22 mouse cellular contexts compared by ENCODE assay signal in the genomic region with DNA sequence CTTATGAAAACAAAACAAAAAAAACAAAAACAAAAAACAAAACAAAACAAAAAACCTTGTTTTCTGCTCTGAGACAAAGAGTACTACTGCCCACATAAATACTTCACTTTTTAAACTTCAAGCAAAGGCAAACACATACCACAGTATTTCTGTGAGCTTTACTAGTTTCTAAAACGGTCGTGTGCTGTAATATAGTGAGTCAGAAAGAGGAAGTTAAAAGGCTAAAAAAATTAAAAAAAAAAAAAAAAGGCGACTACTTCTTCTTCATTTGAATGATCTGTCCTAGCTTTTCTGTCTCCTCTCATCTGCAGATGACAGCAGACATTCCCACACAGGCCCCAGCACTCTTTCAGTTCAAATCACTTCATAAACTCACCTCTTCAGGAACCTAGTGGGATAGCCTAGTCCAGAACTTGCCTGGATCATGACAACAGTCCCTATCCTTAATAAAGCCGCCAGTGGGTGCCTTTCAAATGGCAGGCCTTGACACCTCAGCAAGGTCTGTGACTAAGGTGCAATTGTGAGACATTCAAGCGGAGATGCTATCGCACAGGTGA. TPM values are rescaled to one million over a fixed set of nuclear protein-coding genes. Genes with fewer than 3 reads are reported as not detected.
A peak's percentile ranks its signal among the peaks of the same experiment; 100 is the strongest.
DNase-seq lines count a peak whose midpoint lies in the region; ATAC-seq and TF ChIP-seq lines count a peak whose summit lies in the region.
"Had no signal": no experiment of that assay in that cellular context is flagged by ENCODE, and none has a peak within 500 bp of the region (broad histone marks: within the 10 kb centered on the region; RNA-seq: fewer than 3 reads in every experiment).

No protein-coding gene starts in this region.

- H3K27ac ChIP-seq in liver, embryonic 12.5 days: 0 out of 2 replicates have a peak overlapping the region, but pooled peaks have one; percentile 20
- no peak overlapping the region for H3K27ac ChIP-seq in liver, embryonic 11.5 days (ENCODE audit: low read depth, low read length)
- peak overlapping the region; percentile 99 for H3K27ac ChIP-seq in CH12.LX (ENCODE audit: insufficient read depth, low read depth)
- H3K27ac ChIP-seq in forebrain, postnatal 0 days (ENCODE audit: low read depth, low read length): no peak overlapping the region
- no peak overlapping the region; the same call in 1 of the 2 replicates for H3K27ac ChIP-seq in intestine, embryonic 16.5 days (ENCODE audit: low read length)
- H3K27ac ChIP-seq in kidney, embryonic 15.5 days: no peak overlapping the region
- H3K27ac ChIP-seq: embryonic facial prominence, embryonic 12.5 days; midbrain, embryonic 15.5 days had no signal

- TF ChIP-seq POLR2A in CH12.LX (IDR thresholded peaks at IDR 0.05; ENCODE audit: low read depth, low read length): no peak

- no peaks in the 10 kb centered on the region for H3K36me3 ChIP-seq in liver, embryonic 12.5 days
- no peaks in the 10 kb centered on the region for H3K36me3 ChIP-seq in liver, embryonic 11.5 days (ENCODE audit: control insufficient read depth, insufficient read depth, low read length)
- H3K36me3 ChIP-seq in CH12.LX (replicated peaks in 1 of 2; ENCODE audit: control insufficient read depth in 1 of 2, insufficient read depth in 1 of 2, low read length in 1 of 2): peaks cover 3 to 15% of the 10 kb centered on the region in 2 experiments
- H3K36me3 ChIP-seq in forebrain, postnatal 0 days (ENCODE audit: insufficient read depth): no peaks in the 10 kb centered on the region
- H3K36me3 ChIP-seq in intestine, embryonic 16.5 days (ENCODE audit: control insufficient read depth, insufficient read depth, low read length): no peaks in the 10 kb centered on the region
- no peaks in the 10 kb centered on the region for H3K36me3 ChIP-seq in kidney, embryonic 15.5 days
- H3K36me3 ChIP-seq: embryonic facial prominence, embryonic 12.5 days; heart, embryonic 13.5 days; midbrain, embryonic 15.5 days had no signal

- H3K4me1 ChIP-seq in liver, embryonic 12.5 days: peaks cover 68% of the 10 kb centered on the region
- H3K4me1 ChIP-seq in liver, embryonic 11.5 days (replicated peaks; ENCODE audit: control insufficient read depth, insufficient read depth, low read length): peaks cover 17% of the 10 kb centered on the region
- H3K4me1 ChIP-seq in CH12.LX (ENCODE audit: control insufficient read depth in 1 of 2, insufficient read depth in 2 of 2): peaks cover 20 to 81% of the 10 kb centered on the region in 2 experiments
- H3K4me1 ChIP-seq in forebrain, postnatal 0 days (ENCODE audit: insufficient read depth): no peaks in the 10 kb centered on the region
- peaks cover 12% of the 10 kb centered on the region for H3K4me1 ChIP-seq in intestine, embryonic 16.5 days (ENCODE audit: control insufficient read depth, insufficient read depth, low read length)
- no peaks in the 10 kb centered on the region for H3K4me1 ChIP-seq in kidney, embryonic 15.5 days
- H3K4me1 ChIP-seq: embryonic facial prominence, embryonic 12.5 days; midbrain, embryonic 15.5 days had no signal

- no peak for TF ChIP-seq CTCF in CH12.LX (conservative IDR thresholded peaks at IDR 0.05 in 1 of 2, IDR thresholded peaks at IDR 0.05 in 1 of 2; ENCODE audit: low read depth in 2 of 2, low read length in 2 of 2)
- TF ChIP-seq CTCF in forebrain, postnatal 0 days (IDR thresholded peaks at IDR 0.05; ENCODE audit: low read depth): no peak

- H3K27me3 ChIP-seq in liver, embryonic 12.5 days (replicated peaks): no peaks in the 10 kb centered on the region
- no peaks in the 10 kb centered on the region for H3K27me3 ChIP-seq in liver, embryonic 11.5 days (replicated peaks; ENCODE audit: control insufficient read depth, insufficient read depth, low read length)
- no peaks in the 10 kb centered on the region for H3K27me3 ChIP-seq in CH12.LX (replicated peaks)
- H3K27me3 ChIP-seq in forebrain, postnatal 0 days (ENCODE audit: insufficient read depth, low read length): no peaks in the 10 kb centered on the region
- H3K27me3 ChIP-seq in intestine, embryonic 16.5 days (replicated peaks; ENCODE audit: control insufficient read depth, insufficient read depth, low read length): no peaks in the 10 kb centered on the region
- no peaks in the 10 kb centered on the region for H3K27me3 ChIP-seq in kidney, embryonic 15.5 days
- H3K27me3 ChIP-seq: embryonic facial prominence, embryonic 12.5 days; heart, embryonic 13.5 days; midbrain, embryonic 15.5 days had no signal

- H3K4me3 ChIP-seq in liver, embryonic 12.5 days: no peak overlapping the region
- H3K4me3 ChIP-seq in liver, embryonic 11.5 days (ENCODE audit: low read depth, low read length): no peak overlapping the region
- H3K4me3 ChIP-seq in CH12.LX (replicated peaks in 1 of 3; ENCODE audit: low read depth in 2 of 3, low read length in 2 of 3, poor library complexity in 1 of 3): no peak overlapping the region
- no peak overlapping the region for H3K4me3 ChIP-seq in forebrain, postnatal 0 days (ENCODE audit: low read depth, low read length)
- H3K4me3 ChIP-seq in intestine, embryonic 16.5 days (ENCODE audit: low read length): no peak overlapping the region
- no peak overlapping the region for H3K4me3 ChIP-seq in kidney, embryonic 15.5 days (replicated peaks)
- H3K4me3 ChIP-seq: embryonic facial prominence, embryonic 12.5 days; erythroblast, embryonic 14.5 days; heart, embryonic 13.5 days; midbrain, embryonic 15.5 days had no signal

- ATAC-seq in liver, embryonic 12.5 days: no peak
- ATAC-seq in liver, embryonic 11.5 days (replicated peaks; ENCODE audit: low FRiP score): no peak
- peak; percentile 31 for ATAC-seq in granulocyte monocyte progenitor cell, adult 5-6 weeks (replicated peaks; ENCODE audit: poor library complexity, severe bottlenecking)
- peak; percentile 20 for ATAC-seq in megakaryocyte, adult 5-6 weeks (ENCODE audit: poor library complexity, severe bottlenecking)
- ATAC-seq in forebrain, postnatal 0 days: no peak
- ATAC-seq in intestine, embryonic 16.5 days: no peak
- ATAC-seq in kidney, embryonic 15.5 days (replicated peaks; ENCODE audit: low FRiP score): no peak
- ATAC-seq: CD4-positive, CD25-positive, alpha-beta regulatory T cell, adult 4 months; forebrain, embryonic 14.5 days; hindbrain, embryonic 16.5 days; midbrain, embryonic 15.5 days had no signal

- H3K9me3 ChIP-seq in liver, embryonic 12.5 days (replicated peaks): no peaks in the 10 kb centered on the region
- H3K9me3 ChIP-seq in liver, embryonic 11.5 days (ENCODE audit: control insufficient read depth, low read length): no peaks in the 10 kb centered on the region
- no peaks in the 10 kb centered on the region for H3K9me3 ChIP-seq in CH12.LX (replicated peaks; ENCODE audit: low read length)
- no peaks in the 10 kb centered on the region for H3K9me3 ChIP-seq in forebrain, postnatal 0 days (ENCODE audit: low read length)
- H3K9me3 ChIP-seq in intestine, embryonic 16.5 days (ENCODE audit: control insufficient read depth, low read length): no peaks in the 10 kb centered on the region
- H3K9me3 ChIP-seq in kidney, embryonic 15.5 days (replicated peaks): no peaks in the 10 kb centered on the region
- H3K9me3 ChIP-seq: embryonic facial prominence, embryonic 12.5 days; G1E; heart, embryonic 13.5 days; midbrain, embryonic 15.5 days had no signal

- H3K9ac ChIP-seq in liver, embryonic 12.5 days: no peak overlapping the region
- H3K9ac ChIP-seq in liver, embryonic 11.5 days (ENCODE audit: low read depth, low read length): no peak overlapping the region
- H3K9ac ChIP-seq in CH12.LX (ENCODE audit: insufficient read depth, low read depth): peak overlapping the region; percentile 71
- no peak overlapping the region for H3K9ac ChIP-seq in forebrain, postnatal 0 days
- no peak overlapping the region for H3K9ac ChIP-seq in intestine, embryonic 16.5 days (ENCODE audit: low read depth, low read length)
- no peak overlapping the region for H3K9ac ChIP-seq in kidney, embryonic 15.5 days
- H3K9ac ChIP-seq: embryonic facial prominence, embryonic 12.5 days; midbrain, embryonic 15.5 days had no signal

- H3K4me2 ChIP-seq in liver, embryonic 12.5 days: no peak overlapping the region
- no peak overlapping the region for H3K4me2 ChIP-seq in liver, embryonic 11.5 days
- H3K4me2 ChIP-seq in CH12.LX (ENCODE audit: insufficient read depth, low read depth, poor library complexity, severe bottlenecking): peak overlapping the region; percentile 74
- no peak overlapping the region for H3K4me2 ChIP-seq in forebrain, postnatal 0 days (ENCODE audit: low read depth)
- no peak overlapping the region for H3K4me2 ChIP-seq in intestine, embryonic 16.5 days (ENCODE audit: low read depth, low read length)
- no peak overlapping the region for H3K4me2 ChIP-seq in kidney, embryonic 15.5 days
- H3K4me2 ChIP-seq: embryonic facial prominence, embryonic 12.5 days; heart, embryonic 13.5 days; midbrain, embryonic 15.5 days had no signal

- in situ Hi-C loops in CH12.LX (cut with MboI; ENCODE audit: low pct_ligation_motif_present, low pct_unique_long_range_greater_than_20kb, low sequenced_read_pairs): loop anchor here (5.0 kb wide), 1 partner anchor 158 kb away; no protein-coding TSS in a partner anchor

- peak; percentile 93 for TF ChIP-seq EP300 in CH12.LX (IDR thresholded peaks at IDR 0.05; ENCODE audit: low read length)

- DNase-seq in liver, embryonic 11.5 days (ENCODE audit: low spot score): no peak
- peak; percentile 62 for DNase-seq in CH12.LX (ENCODE audit: extremely low read depth)
- DNase-seq in forebrain, postnatal 0 days: no peak
- DNase-seq: adrenal gland, postnatal 36 days; cerebellum, adult 9-10 months; heart, postnatal 4 days; kidney, adult 18-20 months; kidney, postnatal 10 days; right cerebral cortex, postnatal 25 days had no signal

- H3K79me2 ChIP-seq in CH12.LX (replicated peaks; ENCODE audit: control insufficient read depth, extremely low read depth, insufficient read depth, poor library complexity, severe bottlenecking): peaks cover 27% of the 10 kb centered on the region

- no peak; the same call in none of the 2 replicates for TF ChIP-seq RAD21 in CH12.LX (IDR thresholded peaks at IDR 0.05; ENCODE audit: low read depth, low read length)

- dilution Hi-C loops in CH12.LX (cut with MboI; ENCODE audit: extremely low pct_ligation_motif_present, extremely low pct_unique_long_range_greater_than_20kb, low sequenced_read_pairs): no loop called here

- WGBS in liver, embryonic 12.5 days (ENCODE audit: insufficient replicate concordance): 62% methylated on average over 6 of the region's 6 CpGs
- WGBS in liver, embryonic 11.5 days: 69% methylated on average over 6 of the region's 6 CpGs
- whole genome bisulfite sequencing in forebrain, postnatal 0 days: 88% methylated on average over 6 of the region's 6 CpGs
- WGBS in intestine, embryonic 16.5 days: 82% methylated on average over 6 of the region's 6 CpGs
- WGBS in kidney, embryonic 15.5 days: 85% methylated on average over 6 of the region's 6 CpGs

RNA-seq across cellular contexts. Expression of a gene that starts 44.8 kb away (rescaled TPM):
- 86.4 and 87.2 TPM in 2 replicates for polyA plus RNA-seq in liver, embryonic 12.5 days (2016; fragmentation: Nextera tagmentation; extraction: Ambion mirVana)
- 111 and 113 TPM in 2 replicates for polyA plus RNA-seq in liver, embryonic 11.5 days (2014; fragmentation: Nextera tagmentation; extraction: Ambion mirVana)
- total RNA-seq in CH12.LX (2012; rRNA removed) (56.6 and 58.5 TPM in 2 replicates), CH12.LX (2014; rRNA removed) (75.5 and 76.3 TPM in 2 replicates)
- 39.9 and 41.8 TPM in 2 replicates for polyA plus RNA-seq in CH12.LX (2012; ENCODE audit: insufficient read length, low read depth)
- 61.0 and 68.8 TPM in 2 replicates for total RNA-seq in granulocyte monocyte progenitor cell, adult 5-6 weeks (2014; fragmentation: Nextera tagmentation)
- total RNA-seq in granulocyte monocyte progenitor cell, adult 5-6 weeks (2017): 41.9 and 63.4 TPM in 2 replicates
- total RNA-seq in megakaryocyte, adult 5-6 weeks (2015): 84.0 and 91.7 TPM in 2 replicates
- 40.2 and 48.4 TPM in 2 replicates for total RNA-seq in megakaryocyte, adult 5-6 weeks (2017)
- 78.3 and 88.8 TPM in 2 replicates for total RNA-seq in forebrain, postnatal 0 days (2014; rRNA removed)
- 125 and 139 TPM in 2 replicates for polyA plus RNA-seq in forebrain, postnatal 0 days (2015; fragmentation: Nextera tagmentation; extraction: Ambion mirVana)
- polyA plus RNA-seq in intestine, embryonic 16.5 days (2015; fragmentation: Nextera tagmentation; extraction: Ambion mirVana): 121 and 131 TPM in 2 replicates
- 128 and 140 TPM in 2 replicates for polyA plus RNA-seq in kidney, embryonic 15.5 days (2015; fragmentation: Nextera tagmentation; extraction: Ambion mirVana)

RNA-seq across cellular contexts. Expression of a gene that starts 44.8 kb away (rescaled TPM):
- polyA plus RNA-seq in liver, embryonic 12.5 days (2016; fragmentation: Nextera tagmentation; extraction: Ambion mirVana): 53.6 TPM in 2 replicates
- polyA plus RNA-seq in liver, embryonic 11.5 days (2014; fragmentation: Nextera tagmentation; extraction: Ambion mirVana): 71.8 and 80.9 TPM in 2 replicates
- total RNA-seq in CH12.LX (2012; rRNA removed): 43.8 and 49.7 TPM in 2 replicates
- total RNA-seq in CH12.LX (2014; rRNA removed): 61.4 and 62.8 TPM in 2 replicates
- polyA plus RNA-seq in CH12.LX (2012; ENCODE audit: insufficient read length, low read depth): 69.8 and 79.8 TPM in 2 replicates
- total RNA-seq in granulocyte monocyte progenitor cell, adult 5-6 weeks (2014; fragmentation: Nextera tagmentation): 79.4 and 86.9 TPM in 2 replicates
- total RNA-seq in granulocyte monocyte progenitor cell, adult 5-6 weeks (2017): 69.1 and 75.9 TPM in 2 replicates
- total RNA-seq in megakaryocyte, adult 5-6 weeks (2015): 56.4 and 65.4 TPM in 2 replicates
- 50.8 and 54.5 TPM in 2 replicates for total RNA-seq in megakaryocyte, adult 5-6 weeks (2017)
- 36.2 and 45.3 TPM in 2 replicates for total RNA-seq in forebrain, postnatal 0 days (2014; rRNA removed)
- 28.5 and 37.1 TPM in 2 replicates for polyA plus RNA-seq in forebrain, postnatal 0 days (2015; fragmentation: Nextera tagmentation; extraction: Ambion mirVana)
- polyA plus RNA-seq in intestine, embryonic 16.5 days (2015; fragmentation: Nextera tagmentation; extraction: Ambion mirVana): 63.8 and 65.9 TPM in 2 replicates
- 48.8 and 48.9 TPM in 2 replicates for polyA plus RNA-seq in kidney, embryonic 15.5 days (2015; fragmentation: Nextera tagmentation; extraction: Ambion mirVana)

Comparison
In these comparisons a context has a peak if more than half of its experiments do, and no peak if none do; other contexts are left out.
1. H3K27ac ChIP-seq: peak in liver, embryonic 12.5 days (single experiment) and CH12.LX (single experiment); none in liver, embryonic 11.5 days (single experiment), forebrain, postnatal 0 days (single experiment), intestine, embryonic 16.5 days (single experiment) and kidney, embryonic 15.5 days (single experiment).
2. ATAC-seq: peak in granulocyte monocyte progenitor cell, adult 5-6 weeks (single experiment) and megakaryocyte, adult 5-6 weeks (single experiment); none in liver, embryonic 12.5 days (single experiment), liver, embryonic 11.5 days (single experiment), forebrain, postnatal 0 days (single experiment), intestine, embryonic 16.5 days (single experiment) and kidney, embryonic 15.5 days (single experiment).